Mouse (Mus musculus): ENCODE measurements around the gene Akap7. TPM values are rescaled to one million over a fixed set of nuclear protein-coding genes. Genes with fewer than 3 reads are reported as not detected.

Gene Akap7
- polyA plus RNA-seq (2017; shearing (Covaris generic)), result 1 to 10 TPM; 6.5 to 8.4 TPM

GRCm38 (mm10) chr10:25307770-25308169, at the start of gene Akap7:
Gene Akap7, minus strand, starts transcription at chr10:25307870.

Other genes starting within 250 kb of the Akap7 start
- gene Epb41l2, start 51.9 kb upstream of the Akap7 start, polyA plus RNA-seq (2017; shearing (Covaris generic)), result 10 to 100 TPM; 33.2 to 38.8 TPM
- under 1 TPM in 1 of 2 experiments, not detected in 1; 0.31 TPM for gene Smlr1, start 228.4 kb upstream of the Akap7 start, polyA plus RNA-seq (2017; shearing (Covaris generic))